Mouse (Mus musculus) midbrain, embryonic 10.5 days (tissue): ENCODE data around the gene Ippk. TPM values are rescaled to one million over a fixed set of nuclear protein-coding genes. Genes with fewer than 3 reads are reported as not detected.
A peak's percentile ranks its signal among the peaks of the same experiment; 100 is the strongest.

Experiments
- DNase-seq: peaks from one replicate; pipeline ENCODE4 v3.0.0-alpha.2; 2017; ENCODE audit warnings: low spot score
- H3K27ac ChIP-seq: fragments of 300-500 bp; sonication (generic); replicated peaks from 2 replicates; pipeline ENCODE4 v1.5.1; 2016; ENCODE audit warnings: mild to moderate bottlenecking
- H3K27me3 ChIP-seq: fragments of 300-500 bp; sonication (generic); 2 replicates; pipeline ENCODE4 v1.6.1; 2016; ENCODE audit warnings: low read depth, mild to moderate bottlenecking; ENCODE audit not compliant: poor library complexity, severe bottlenecking
- H3K36me3 ChIP-seq: fragments of 300-500 bp; sonication (generic); 2 replicates; pipeline ENCODE4 v1.6.1; 2016; ENCODE audit warnings: mild to moderate bottlenecking, moderate library complexity
- H3K4me1 ChIP-seq: fragments of 300-500 bp; sonication (generic); 2 replicates; pipeline ENCODE4 v1.6.1; 2016
- H3K4me3 ChIP-seq: fragments of 300-500 bp; sonication (generic); 2 replicates; pipeline ENCODE4 v1.5.1; 2016; ENCODE audit warnings: mild to moderate bottlenecking, moderate library complexity
- H3K9me3 ChIP-seq: fragments of 300-500 bp; sonication (generic); replicated peaks from 2 replicates; pipeline ENCODE4 v1.6.1; 2016; ENCODE audit warnings: mild to moderate bottlenecking
- WGBS: fragments of 180-500 bp; shearing (Covaris S2); methylation state at CpG from one replicate; pipeline ENCODE4 v1.1.7; 2016; 5-methylcytosine and 5-hydroxymethylcytosine counted together
- polyA plus RNA-seq: library from polyadenylated mRNA; unstranded; fragments of >200 nt; fragmentation: Nextera tagmentation; extraction: Ambion mirVana; gene quantifications from 2 replicates; pipeline ENCODE4 v1.2.1, GENCODE M21; 2016

Ippk gene
- polyA plus RNA-seq, 1 experiment from 2014 or later: 20.3 TPM

DNA sequence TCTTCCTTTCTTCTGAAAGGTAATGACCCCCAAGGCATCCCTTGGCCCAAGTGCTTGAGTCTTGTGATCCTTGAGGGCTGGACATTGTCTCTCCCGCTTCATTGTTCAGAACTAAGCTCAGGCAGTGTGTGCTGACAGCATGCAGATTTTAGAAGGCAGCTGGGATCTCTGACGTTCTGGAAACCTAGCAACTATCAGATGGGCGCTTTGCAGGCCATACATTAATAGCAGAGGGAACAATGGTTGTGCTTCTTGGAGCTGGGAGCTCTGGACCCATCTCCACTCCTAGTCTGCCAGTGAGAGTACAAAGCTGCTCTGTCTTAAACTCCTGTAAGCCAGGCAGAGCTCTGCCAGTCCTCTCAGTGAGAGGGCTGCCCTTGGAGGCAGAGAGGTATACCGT lies 15.1 kb downstream of the Ippk start:
- H3K4me3 ChIP-seq: no peak overlapping the region
- H3K36me3 ChIP-seq: peaks cover 69% of the 10 kb centered on the region
- no peaks in the 10 kb centered on the region for H3K9me3 ChIP-seq
- 78% methylated on average over 4 of the region's 4 CpGs for WGBS
- DNase-seq: no peak
- no peak overlapping the region for H3K27ac ChIP-seq
- no peaks in the 10 kb centered on the region for H3K27me3 ChIP-seq
- H3K4me1 ChIP-seq: no peaks in the 10 kb centered on the region

DNA sequence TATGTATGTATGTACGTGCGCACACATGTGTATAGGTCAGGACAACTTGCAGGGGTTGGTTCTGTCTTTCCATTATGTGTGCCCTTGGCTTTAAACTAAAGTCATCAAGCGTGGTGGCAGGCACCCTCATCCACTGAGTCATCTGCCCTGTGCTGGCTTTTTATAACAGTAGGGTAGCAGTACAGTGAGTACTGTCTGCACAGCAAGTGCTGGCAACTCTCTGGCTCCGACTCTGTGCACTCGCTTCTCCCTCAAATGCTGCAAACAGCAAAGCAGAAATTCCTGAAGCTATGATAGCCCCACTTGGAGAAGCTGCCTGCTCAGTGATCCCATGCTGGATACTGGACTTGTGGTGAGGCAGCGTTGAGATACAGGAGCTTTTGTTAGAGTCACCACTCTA lies 23.4 kb downstream of the Ippk start:
- Histone ChIP-seq H3K4me3 (no peak overlapping the region), H3K27ac (no peak overlapping the region), H3K4me1 (no peaks in the 10 kb centered on the region), H3K27me3 (no peaks in the 10 kb centered on the region), H3K36me3 (peaks cover 63% of the 10 kb centered on the region), H3K9me3 (no peaks in the 10 kb centered on the region)
- WGBS: 94% methylated on average over 6 of the region's 6 CpGs
- no peak for DNase-seq

DNA sequence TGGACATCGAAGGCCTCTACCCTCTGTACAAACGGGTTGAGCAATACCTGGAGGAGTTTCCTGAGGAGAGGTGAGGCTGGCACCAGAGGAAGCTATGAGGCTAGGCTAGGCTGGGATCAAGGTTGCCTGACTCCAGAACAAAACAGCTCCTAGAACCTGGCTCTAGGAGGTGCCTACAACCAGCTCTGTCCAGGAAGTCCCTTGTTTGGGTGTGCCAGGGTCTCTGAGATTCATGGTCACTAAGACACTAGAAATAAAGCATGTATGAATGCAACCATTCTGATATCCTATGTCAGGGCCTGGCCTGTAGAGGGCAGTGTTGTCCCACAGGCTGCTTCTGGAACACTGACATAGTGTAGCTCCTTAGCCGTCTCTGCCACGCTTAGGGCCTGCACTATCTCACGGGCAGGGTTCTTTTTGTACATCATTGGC lies 28.3 kb downstream of the Ippk start:
- no peak overlapping the region for H3K27ac ChIP-seq
- H3K9me3 ChIP-seq: no peaks in the 10 kb centered on the region
- no peaks in the 10 kb centered on the region for H3K4me1 ChIP-seq
- H3K36me3 ChIP-seq: peaks cover 76% of the 10 kb centered on the region
- WGBS: 57% methylated on average over 5 of the region's 5 CpGs
- no peaks in the 10 kb centered on the region for H3K27me3 ChIP-seq
- no peak overlapping the region for H3K4me3 ChIP-seq
- peak; percentile 71 for DNase-seq

DNA sequence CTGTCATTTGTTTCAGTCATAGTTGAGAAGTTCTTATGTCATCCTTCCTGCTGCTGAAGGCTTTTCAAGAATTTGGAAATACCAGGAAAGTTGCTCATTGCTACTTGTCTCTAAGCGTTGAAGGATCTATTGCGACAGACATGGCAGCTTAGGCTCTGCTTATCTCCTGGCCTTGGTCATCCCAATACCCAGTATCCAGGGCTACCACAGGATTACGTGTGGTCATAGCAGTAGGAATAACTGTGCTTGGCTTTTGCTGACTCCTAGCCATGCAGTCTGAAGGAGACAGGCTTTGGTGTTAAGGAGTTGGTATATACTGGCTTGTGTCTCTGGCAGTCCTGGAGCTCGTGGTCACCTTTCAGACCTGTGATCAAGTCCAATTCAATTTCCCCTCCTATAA lies 39.2 kb downstream of the Ippk start:
- no peaks in the 10 kb centered on the region for H3K9me3 ChIP-seq
- H3K4me1 ChIP-seq: no peaks in the 10 kb centered on the region
- H3K27ac ChIP-seq: no peak overlapping the region
- H3K36me3 ChIP-seq: peaks cover 71% of the 10 kb centered on the region
- no peak for DNase-seq
- 92% methylated on average over 4 of the region's 4 CpGs for WGBS
- H3K27me3 ChIP-seq: no peaks in the 10 kb centered on the region
- H3K4me3 ChIP-seq: no peak overlapping the region

DNA sequence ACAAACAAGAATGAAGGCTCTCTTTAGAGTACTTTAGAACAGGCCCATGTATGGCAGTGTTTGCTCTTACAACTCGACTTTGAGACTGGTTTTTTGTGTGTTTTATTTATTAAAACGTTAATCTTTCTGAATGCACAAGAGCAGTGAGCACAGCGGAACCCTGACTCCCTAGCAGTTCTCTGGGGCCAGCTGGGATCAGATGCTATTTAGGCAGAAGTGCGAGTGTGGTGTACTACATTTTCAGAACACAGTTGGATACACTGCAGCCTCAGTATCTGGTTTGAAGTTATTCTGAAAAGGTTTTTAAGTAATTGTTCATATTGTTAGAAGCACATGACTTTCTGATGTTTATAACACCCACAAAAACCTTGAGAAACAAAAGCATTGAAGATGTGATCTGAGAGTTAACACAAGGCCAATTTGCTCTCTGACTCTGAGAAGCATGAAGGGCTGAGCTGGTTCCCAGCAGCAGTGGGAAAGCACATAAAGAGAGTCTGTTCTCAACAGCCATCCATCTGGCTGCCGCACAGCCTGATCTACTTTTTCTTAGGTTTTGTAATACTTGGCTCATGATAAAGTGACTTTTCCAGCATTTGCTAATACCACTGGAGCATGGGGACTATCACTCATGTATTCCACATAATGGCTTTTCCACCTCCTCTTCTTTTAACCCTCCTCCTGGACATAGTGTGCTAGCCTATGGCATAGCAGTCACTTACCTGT lies 39.8 kb downstream of the Ippk start:
- Histone ChIP-seq H3K27me3 (no peaks in the 10 kb centered on the region), H3K27ac (no peak overlapping the region), H3K4me1 (no peaks in the 10 kb centered on the region), H3K9me3 (no peaks in the 10 kb centered on the region), H3K36me3 (peaks cover 76% of the 10 kb centered on the region), H3K4me3 (no peak overlapping the region)
- 87% methylated on average over 5 of the region's 5 CpGs for WGBS
- DNase-seq: no peak

DNA sequence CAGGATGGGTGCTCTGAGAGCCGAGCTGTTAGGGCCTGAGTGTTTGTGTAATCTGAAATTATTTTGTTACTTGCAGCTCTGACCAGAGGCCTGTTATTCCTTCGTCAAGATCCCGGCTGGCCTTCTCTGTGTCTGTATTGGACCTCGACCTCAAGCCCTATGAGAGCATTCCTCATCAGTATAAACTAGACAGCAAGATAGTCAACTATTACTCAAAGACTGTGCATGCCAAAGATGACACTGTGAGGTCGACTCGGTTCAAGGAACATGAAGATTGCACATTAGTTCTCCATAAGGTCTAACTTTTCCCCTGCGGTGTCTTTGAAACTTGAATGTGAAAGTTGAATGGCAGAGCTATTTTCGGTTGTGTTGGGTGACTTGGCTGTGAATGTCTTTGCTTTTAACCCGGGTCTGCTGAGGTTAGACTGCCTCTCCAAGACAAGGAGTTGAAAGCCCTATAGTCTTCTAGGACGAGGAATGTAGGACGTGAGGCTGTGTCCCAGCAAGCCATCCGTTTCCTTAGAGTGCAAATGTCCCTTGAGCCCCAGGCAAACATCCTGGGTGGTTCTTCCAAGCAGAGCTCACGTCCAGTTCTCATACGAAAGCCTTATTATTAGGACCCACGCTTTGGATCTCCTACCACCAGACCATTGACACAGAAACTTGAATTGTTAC lies 40.5 kb downstream of the Ippk start:
- 87% methylated on average over 15 of the region's 15 CpGs for WGBS
- H3K4me1 ChIP-seq: no peaks in the 10 kb centered on the region
- H3K4me3 ChIP-seq: no peak overlapping the region
- no peak overlapping the region for H3K27ac ChIP-seq
- H3K27me3 ChIP-seq: no peaks in the 10 kb centered on the region
- H3K9me3 ChIP-seq: no peaks in the 10 kb centered on the region
- peaks cover 76% of the 10 kb centered on the region for H3K36me3 ChIP-seq
- DNase-seq: no peak

DNA sequence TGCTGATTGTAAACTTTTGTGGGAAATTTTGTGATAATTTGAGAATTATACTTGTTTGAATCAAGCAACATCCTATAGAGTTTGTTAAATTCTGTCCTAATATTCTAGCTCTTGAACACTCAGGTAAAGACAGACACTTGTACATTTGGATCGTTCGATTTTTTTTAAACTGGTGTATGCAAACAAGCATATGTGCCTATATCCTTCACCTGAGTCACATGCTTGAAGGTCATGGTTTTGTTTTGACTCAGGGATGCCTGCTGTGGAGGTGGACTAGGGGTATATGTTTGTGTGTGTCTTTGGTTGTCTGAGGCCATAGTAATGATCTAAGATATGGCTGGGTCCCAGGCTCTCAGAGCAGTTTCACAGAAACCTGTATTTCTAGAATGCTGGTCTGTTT lies 41.9 kb downstream of the Ippk start:
- 99% methylated on average over 2 of the region's 2 CpGs for WGBS

DNA sequence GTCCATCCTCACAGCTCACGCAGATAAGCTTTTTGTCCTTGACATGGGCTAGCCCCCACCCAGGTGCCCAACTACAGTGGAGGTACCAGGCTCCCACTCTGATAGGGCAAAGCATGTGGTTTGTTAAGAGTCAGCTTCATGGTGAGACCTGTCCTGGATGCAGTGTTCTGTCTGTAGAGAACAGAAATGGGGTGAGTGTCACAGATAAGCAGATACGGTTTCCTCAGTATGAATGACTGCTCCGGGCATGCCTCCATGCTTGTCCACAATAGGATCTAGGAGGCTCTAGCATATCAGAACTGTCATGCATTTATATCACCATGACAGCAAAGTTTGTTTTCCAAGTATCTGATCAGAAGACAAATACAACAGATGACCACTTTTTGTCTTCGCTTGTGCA lies 44.8 kb downstream of the Ippk start:
- Histone ChIP-seq H3K27me3 (no peaks in the 10 kb centered on the region), H3K36me3 (peaks cover 48% of the 10 kb centered on the region), H3K27ac (no peak overlapping the region), H3K9me3 (no peaks in the 10 kb centered on the region), H3K4me3 (no peak overlapping the region), H3K4me1 (no peaks in the 10 kb centered on the region)
- DNase-seq: no peak
- 97% methylated on average over 4 of the region's 4 CpGs for WGBS

More for the DNA sequence above, 41.9 kb downstream of the Ippk start:
- H3K4me3 ChIP-seq: no peak overlapping the region
- H3K36me3 ChIP-seq: peaks cover 72% of the 10 kb centered on the region
- H3K9me3 ChIP-seq: no peaks in the 10 kb centered on the region
- H3K27me3 ChIP-seq: no peaks in the 10 kb centered on the region
- H3K27ac ChIP-seq: no peak overlapping the region
- DNase-seq: no peak
- no peaks in the 10 kb centered on the region for H3K4me1 ChIP-seq

DNA sequence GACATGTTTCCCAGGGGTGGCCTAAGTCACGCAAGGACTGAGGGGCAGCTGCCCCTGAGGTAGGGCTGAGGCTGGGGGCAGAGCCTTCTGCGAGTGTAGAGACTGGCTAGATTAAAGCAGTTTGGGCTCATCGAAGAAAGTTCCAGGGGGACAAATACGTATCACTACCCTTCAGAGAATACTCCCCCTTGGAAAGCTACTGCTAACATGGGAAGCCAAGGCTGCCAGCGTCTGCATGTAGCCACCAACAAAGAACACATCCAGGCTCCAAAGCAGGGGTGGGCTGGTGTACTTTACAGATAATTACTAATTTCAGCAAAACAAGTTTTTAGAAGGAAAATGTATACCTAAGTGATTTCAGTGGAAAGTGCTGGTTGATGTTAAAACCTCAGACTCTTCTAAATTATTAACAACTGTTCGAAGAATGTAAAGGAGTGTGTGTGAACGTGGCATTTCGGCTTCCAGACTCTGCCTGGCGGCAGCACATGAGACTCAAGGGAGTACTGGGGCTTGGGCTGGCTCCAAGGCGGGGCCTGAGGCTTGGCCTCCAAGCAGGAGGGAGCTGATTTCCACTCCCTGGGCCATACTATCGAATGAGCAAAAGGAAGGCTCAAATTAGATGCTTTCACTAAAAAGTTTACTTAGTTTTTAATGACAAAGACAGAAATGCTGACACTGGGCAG lies 45.5 kb downstream of the Ippk start:
- no peak for DNase-seq
- Histone ChIP-seq H3K36me3 (peaks cover 41% of the 10 kb centered on the region), H3K27me3 (no peaks in the 10 kb centered on the region), H3K4me1 (no peaks in the 10 kb centered on the region), H3K27ac (no peak overlapping the region), H3K9me3 (no peaks in the 10 kb centered on the region), H3K4me3 (no peak overlapping the region)
- 79% methylated on average over 11 of the region's 11 CpGs for WGBS

DNA sequence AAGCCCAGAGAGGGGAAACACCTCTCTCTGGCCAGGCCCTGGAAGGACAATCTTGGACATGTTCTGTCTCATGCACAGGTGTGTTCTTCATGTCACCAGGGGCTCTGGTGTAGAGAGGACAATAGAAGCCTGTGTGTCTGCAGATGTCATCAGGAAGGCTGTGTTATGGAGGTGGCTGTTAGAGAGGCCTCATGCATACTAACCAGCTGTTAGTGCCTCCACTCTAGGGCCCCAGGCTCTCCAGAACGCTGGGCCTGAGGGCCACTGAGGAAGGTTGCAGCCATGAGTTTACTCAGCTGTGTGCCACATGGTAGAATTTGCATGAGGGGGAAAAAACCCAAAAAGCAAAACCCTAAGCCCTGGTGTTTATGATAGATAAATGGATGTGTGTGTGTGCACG lies 46.5 kb downstream of the Ippk start:
- 80% methylated on average over 2 of the region's 2 CpGs for WGBS
- no peak for DNase-seq

DNA sequence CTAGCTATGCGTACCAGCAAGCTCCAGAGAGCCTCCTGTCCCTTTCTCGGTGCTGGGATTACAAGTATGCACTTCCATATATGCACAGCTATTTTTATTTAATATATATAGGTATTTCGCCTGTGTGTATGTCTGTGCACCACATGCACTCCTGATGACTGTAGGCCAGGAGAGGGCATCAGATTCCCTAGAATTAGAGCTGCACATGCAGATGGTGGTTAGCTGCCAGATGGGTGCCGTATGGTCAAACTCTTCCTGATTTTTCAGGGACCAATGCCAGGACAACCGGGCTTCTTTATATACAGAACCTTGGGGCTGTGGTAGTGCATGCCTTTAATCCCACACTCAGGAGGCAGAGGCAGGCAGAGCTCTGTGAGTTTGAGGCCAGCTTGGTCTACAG lies 48.0 kb downstream of the Ippk start:
- Histone ChIP-seq H3K9me3 (no peaks in the 10 kb centered on the region), H3K4me3 (no peak overlapping the region), H3K36me3 (peaks cover 18% of the 10 kb centered on the region), H3K27me3 (no peaks in the 10 kb centered on the region), H3K4me1 (peaks cover 7% of the 10 kb centered on the region), H3K27ac (no peak overlapping the region)
- 95% methylated on average over 5 of the region's 5 CpGs for WGBS
- no peak for DNase-seq

More for the DNA sequence above, 46.5 kb downstream of the Ippk start:
- Histone ChIP-seq H3K27ac (no peak overlapping the region), H3K4me3 (no peak overlapping the region), H3K9me3 (no peaks in the 10 kb centered on the region), H3K36me3 (peaks cover 31% of the 10 kb centered on the region), H3K4me1 (peaks cover 7% of the 10 kb centered on the region), H3K27me3 (no peaks in the 10 kb centered on the region)

DNA sequence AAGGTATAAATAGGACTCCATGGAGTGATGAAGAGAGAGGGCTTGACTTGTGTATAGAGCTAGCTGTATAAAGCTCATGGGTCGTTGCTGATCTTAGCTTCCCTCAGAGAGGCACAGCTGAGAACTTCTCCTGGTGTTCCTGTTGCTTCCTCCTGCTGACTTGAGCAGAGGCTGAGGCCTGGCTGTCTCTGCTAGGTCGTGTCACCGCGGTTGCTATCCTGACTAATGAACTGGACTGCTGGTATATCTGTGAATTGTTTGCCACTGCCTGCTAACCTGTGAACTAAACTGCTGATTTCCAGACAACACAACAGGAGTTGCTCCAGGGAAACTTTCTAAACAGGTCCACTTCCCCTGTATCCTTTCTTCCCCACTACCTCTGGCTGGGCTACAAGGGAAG lies 49.3 kb downstream of the Ippk start:
- Histone ChIP-seq H3K4me3 (no peak overlapping the region), H3K27ac (no peak overlapping the region), H3K36me3 (peaks cover 5% of the 10 kb centered on the region), H3K27me3 (no peaks in the 10 kb centered on the region), H3K9me3 (no peaks in the 10 kb centered on the region), H3K4me1 (peaks cover 7% of the 10 kb centered on the region)
- no peak for DNase-seq
- WGBS: 90% methylated on average over 4 of the region's 4 CpGs

DNA sequence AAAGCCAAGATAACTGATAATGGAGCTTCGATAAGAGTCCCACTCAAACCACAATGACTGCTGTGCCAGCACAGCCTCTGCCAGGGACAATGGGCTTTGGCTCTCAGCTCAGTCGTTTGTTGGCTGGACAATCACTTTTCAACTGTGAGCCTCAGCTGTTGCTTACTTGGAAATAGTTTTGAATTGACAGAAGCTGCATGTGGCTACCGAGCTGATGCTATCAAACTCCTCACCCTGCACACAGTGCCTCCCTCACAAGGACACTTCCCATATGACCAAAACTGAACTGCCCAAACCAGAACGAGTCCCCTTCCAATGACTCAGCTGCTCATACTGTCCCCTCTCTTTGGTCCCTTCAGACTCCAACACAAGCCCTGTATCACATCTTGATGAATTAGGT lies 49.8 kb downstream of the Ippk start:
- H3K9me3 ChIP-seq: no peaks in the 10 kb centered on the region
- no peak overlapping the region for H3K27ac ChIP-seq

More for the DNA sequence above, 49.8 kb downstream of the Ippk start:
- peaks cover 7% of the 10 kb centered on the region for H3K4me1 ChIP-seq
- WGBS: 88% methylated on average over 4 of the region's 4 CpGs
- H3K36me3 ChIP-seq: peaks cover under 1% of the 10 kb centered on the region
- DNase-seq: no peak
- no peak overlapping the region for H3K4me3 ChIP-seq
- H3K27me3 ChIP-seq: no peaks in the 10 kb centered on the region
